Mouse (Mus musculus) C2C12 (cell line): ENCODE results near the gene Diras2. TPM values are rescaled to one million over a fixed set of nuclear protein-coding genes. Genes with fewer than 3 reads are reported as not detected.

Source experiments
- H3K27me3 ChIP-seq: one replicate; pipeline ENCODE4 v1.6.1; 2011; ENCODE audit not compliant: control insufficient read depth, insufficient read depth, insufficient read length
- H3K36me3 ChIP-seq: one replicate; pipeline ENCODE4 v1.6.1; 2011; ENCODE audit not compliant: control insufficient read depth, insufficient read depth
- H3K4me3 ChIP-seq: one replicate; pipeline ENCODE4 v1.5.1; 2011; ENCODE audit warnings: mild to moderate bottlenecking, control low read depth; ENCODE audit not compliant: poor library complexity, insufficient read depth, severe bottlenecking
- H3K79me2 ChIP-seq: one replicate; pipeline ENCODE4 v1.6.1; 2011; ENCODE audit not compliant: control insufficient read depth, insufficient read depth
- H3K79me3 ChIP-seq: one replicate; pipeline ENCODE4 v1.6.1; 2011; ENCODE audit warnings: low read depth, control low read depth
- H3ac ChIP-seq: one replicate; pipeline ENCODE3; 2011; ENCODE audit warnings: low read depth; ENCODE audit not compliant: control insufficient read depth, insufficient read length
- CEBPB ChIP-seq: IDR thresholded peaks from one replicate; pipeline ENCODE4 v1.6.1; 2011; ENCODE audit warnings: low read depth, mild to moderate bottlenecking, control low read depth, moderate library complexity
- CTCF ChIP-seq: IDR thresholded peaks from one replicate; pipeline ENCODE4 v1.5.1; 2011; ENCODE audit not compliant: control insufficient read depth, insufficient read depth, insufficient read length
- FOSL1 ChIP-seq: IDR thresholded peaks from one replicate; pipeline ENCODE4 v1.8.0; 2011; ENCODE audit warnings: mild to moderate bottlenecking, low read length; ENCODE audit not compliant: poor library complexity, insufficient read depth, severe bottlenecking
- MAX ChIP-seq: IDR thresholded peaks from one replicate; pipeline ENCODE4 v1.6.1; 2011; ENCODE audit warnings: mild to moderate bottlenecking, control low read depth
- MYOD1 ChIP-seq: IDR thresholded peaks from one replicate; pipeline ENCODE4 v1.6.1; 2011; ENCODE audit warnings: low read depth; ENCODE audit not compliant: control insufficient read depth, insufficient read length
- MYOG ChIP-seq: IDR thresholded peaks from one replicate; pipeline ENCODE4 v1.6.1; 2011; ENCODE audit not compliant: control insufficient read depth, insufficient read length; ENCODE audit errors: extremely low read depth
- USF1 ChIP-seq: IDR thresholded peaks from one replicate; pipeline ENCODE4 v1.6.1; 2011; ENCODE audit warnings: low read depth, mild to moderate bottlenecking, control low read depth, moderate library complexity
- polyA plus RNA-seq: library from polyadenylated mRNA; unstranded; fragments of >200 nt; fragmentation: generic; extraction: Trizol; gene quantifications from one replicate; pipeline ENCODE4 v1.2.1, GENCODE M21; 2012; ENCODE audit warnings: missing spikeins

Diras2 gene
- polyA plus RNA-seq, 1 experiment: 0.15 TPM

GRCm38 (mm10) chr13:52459982-52460381, 71.1 kb downstream of the Diras2 start:
- H3K36me3 ChIP-seq: no peaks in the 10 kb centered on the region
- H3K79me2 ChIP-seq: no peaks in the 10 kb centered on the region
- H3K4me3 ChIP-seq: no peak overlapping the region
- H3ac ChIP-seq: no peak overlapping the region
- H3K27me3 ChIP-seq: no peaks in the 10 kb centered on the region
- no peaks in the 10 kb centered on the region for H3K79me3 ChIP-seq
- no peak for TF ChIP-seq CTCF
- no peak for TF ChIP-seq CEBPB
- no peak for TF ChIP-seq MAX
- TF ChIP-seq FOSL1: no peak
- no peak for TF ChIP-seq USF1
- no peak for TF ChIP-seq MYOD1
- no peak for TF ChIP-seq MYOG

- H3ac ChIP-seq: no peak overlapping the region
- TF ChIP-seq MYOD1: no peak
- TF ChIP-seq FOSL1: no peak
- no peak for TF ChIP-seq USF1
- no peak for TF ChIP-seq MYOG
- no peak for TF ChIP-seq CEBPB
- no peak for TF ChIP-seq CTCF
- no peak for TF ChIP-seq MAX
- no peaks in the 10 kb centered on the region for H3K27me3 ChIP-seq
- no peak overlapping the region for H3K4me3 ChIP-seq
- H3K79me3 ChIP-seq: no peaks in the 10 kb centered on the region
- no peaks in the 10 kb centered on the region for H3K79me2 ChIP-seq
- no peaks in the 10 kb centered on the region for H3K36me3 ChIP-seq
Measured at GRCm38 (mm10) chr13:52457889-52458324, 73.2 kb downstream of the Diras2 start.

GRCm38 (mm10) chr13:52457177-52457888, 73.7 kb downstream of the Diras2 start:
- Histone ChIP-seq H3K27me3 (no peaks in the 10 kb centered on the region), H3K4me3 (no peak overlapping the region)

GRCm38 (mm10) chr13:52455329-52455728, 75.8 kb downstream of the Diras2 start:
- no peak overlapping the region for H3K4me3 ChIP-seq
- no peak overlapping the region for H3ac ChIP-seq
- H3K79me2 ChIP-seq: no peaks in the 10 kb centered on the region
- no peaks in the 10 kb centered on the region for H3K36me3 ChIP-seq
- no peaks in the 10 kb centered on the region for H3K27me3 ChIP-seq
- TF ChIP-seq CEBPB (no peak), MYOD1 (no peak), MAX (no peak), MYOG (no peak), USF1 (no peak)
- no peaks in the 10 kb centered on the region for H3K79me3 ChIP-seq

More at GRCm38 (mm10) chr13:52457177-52457888, 73.7 kb downstream of the Diras2 start:
- no peaks in the 10 kb centered on the region for H3K79me2 ChIP-seq
- H3K79me3 ChIP-seq: no peaks in the 10 kb centered on the region
- TF ChIP-seq MYOG: no peak
- TF ChIP-seq CTCF: no peak
- TF ChIP-seq USF1: no peak
- no peak for TF ChIP-seq FOSL1
- TF ChIP-seq MYOD1: no peak
- no peak for TF ChIP-seq MAX
- TF ChIP-seq CEBPB: no peak
- H3K36me3 ChIP-seq: no peaks in the 10 kb centered on the region
- no peak overlapping the region for H3ac ChIP-seq

GRCm38 (mm10) chr13:52454708-52455250, 76.3 kb downstream of the Diras2 start:
- H3K36me3 ChIP-seq: no peaks in the 10 kb centered on the region
- TF ChIP-seq MYOG (no peak), CTCF (no peak), CEBPB (no peak), FOSL1 (no peak), MYOD1 (no peak), USF1 (no peak), MAX (no peak)
- H3K27me3 ChIP-seq: no peaks in the 10 kb centered on the region
- H3K79me2 ChIP-seq: no peaks in the 10 kb centered on the region
- H3ac ChIP-seq: no peak overlapping the region
- no peaks in the 10 kb centered on the region for H3K79me3 ChIP-seq
- no peak overlapping the region for H3K4me3 ChIP-seq

Other genes with a start within 250 kb of the Diras2 start
- gene Syk, start 51.9 kb upstream of the Diras2 start, polyA plus RNA-seq: 0.50 TPM